Mouse (Mus musculus): ENCODE results near the gene Zfp385a. TPM values are rescaled to one million over a fixed set of nuclear protein-coding genes. Genes with fewer than 3 reads are reported as not detected.

Zfp385a gene
- polyA plus RNA-seq, 1 experiment from 2014 or later: 14.4 TPM

- H3K4me1 ChIP-seq: peaks cover 25% of the 10 kb centered on the region
- H3K4me2 ChIP-seq: no peak overlapping the region
- H3K9ac ChIP-seq: no peak overlapping the region
- H3K27me3 ChIP-seq: 0 out of 2 replicates have a peak, but pooled peaks cover 3% of the 10 kb centered on the region
- H3K36me3 ChIP-seq: no peaks in the 10 kb centered on the region
- 68% methylated on average over 1 of the region's 1 CpGs for WGBS
- H3K9me3 ChIP-seq (replicated peaks): no peaks in the 10 kb centered on the region
- no peak overlapping the region for H3K4me3 ChIP-seq (replicated peaks)
- no peak overlapping the region for H3K27ac ChIP-seq
- no peak for ATAC-seq (replicated peaks; ENCODE audit: low FRiP score)
These were observed 31.8 kb upstream of the Zfp385a start for GRCm38 (mm10) chr15:103371741-103372140.

GRCm38 (mm10) chr15:103371208-103371607, 31.3 kb upstream of the Zfp385a start:
- peaks cover 22% of the 10 kb centered on the region for H3K4me1 ChIP-seq
- 0 out of 2 replicates have a peak, but pooled peaks have one; percentile 15 for ATAC-seq (replicated peaks; ENCODE audit: low FRiP score)

GRCm38 (mm10) chr15:103370462-103370861, 30.6 kb upstream of the Zfp385a start:
- H3K36me3 ChIP-seq: no peaks in the 10 kb centered on the region
- H3K4me3 ChIP-seq (replicated peaks): no peak overlapping the region
- H3K27ac ChIP-seq: no peak overlapping the region
- H3K9me3 ChIP-seq (replicated peaks): no peaks in the 10 kb centered on the region
- H3K4me2 ChIP-seq: no peak overlapping the region
- 15% methylated on average over 4 of the region's 4 CpGs for WGBS
- no peak overlapping the region for H3K9ac ChIP-seq
- no peak for ATAC-seq (replicated peaks; ENCODE audit: low FRiP score)
- peaks cover 22% of the 10 kb centered on the region for H3K4me1 ChIP-seq
- H3K27me3 ChIP-seq: 0 out of 2 replicates have a peak, but pooled peaks cover 3% of the 10 kb centered on the region

More at GRCm38 (mm10) chr15:103371208-103371607, 31.3 kb upstream of the Zfp385a start:
- 9% methylated on average over 2 of the region's 2 CpGs for WGBS
- Histone ChIP-seq H3K9ac (no peak overlapping the region), H3K27me3 (0 out of 2 replicates have a peak, but pooled peaks cover 3% of the 10 kb centered on the region), H3K27ac (no peak overlapping the region), H3K36me3 (no peaks in the 10 kb centered on the region), H3K9me3 (replicated peaks) (no peaks in the 10 kb centered on the region), H3K4me2 (no peak overlapping the region), H3K4me3 (replicated peaks) (no peak overlapping the region)

- WGBS: 68% methylated on average over 1 of the region's 1 CpGs
These were observed 29.2 kb upstream of the Zfp385a start for GRCm38 (mm10) chr15:103369123-103369522.

GRCm38 (mm10) chr15:103368179-103368940, 28.5 kb upstream of the Zfp385a start:
- Histone ChIP-seq H3K36me3 (no peaks in the 10 kb centered on the region), H3K27me3 (0 out of 2 replicates have a peak, but pooled peaks cover 3% of the 10 kb centered on the region), H3K27ac (no peak overlapping the region), H3K9ac (no peak overlapping the region), H3K4me2 (no peak overlapping the region), H3K4me3 (replicated peaks) (no peak overlapping the region), H3K4me1 (peaks cover 36% of the 10 kb centered on the region), H3K9me3 (replicated peaks) (no peaks in the 10 kb centered on the region)
- ATAC-seq (replicated peaks; ENCODE audit: low FRiP score): no peak
- 85% methylated on average over 4 of the region's 4 CpGs for WGBS

More at GRCm38 (mm10) chr15:103369123-103369522, 29.2 kb upstream of the Zfp385a start:
- Histone ChIP-seq H3K9me3 (replicated peaks) (no peaks in the 10 kb centered on the region), H3K4me3 (replicated peaks) (no peak overlapping the region), H3K36me3 (no peaks in the 10 kb centered on the region), H3K27ac (no peak overlapping the region), H3K4me1 (peaks cover 35% of the 10 kb centered on the region), H3K27me3 (0 out of 2 replicates have a peak, but pooled peaks cover 3% of the 10 kb centered on the region), H3K9ac (no peak overlapping the region), H3K4me2 (no peak overlapping the region)
- no peak for ATAC-seq (replicated peaks; ENCODE audit: low FRiP score)

- ATAC-seq (replicated peaks; ENCODE audit: low FRiP score): peak; percentile 83
- 0 out of 2 replicates have a peak, but pooled peaks cover 3% of the 10 kb centered on the region for H3K27me3 ChIP-seq
- peaks cover 46% of the 10 kb centered on the region for H3K4me1 ChIP-seq
- under 1% methylated on average over 49 of the region's 51 CpGs for WGBS
- H3K36me3 ChIP-seq: no peaks in the 10 kb centered on the region
- peak within 1 kb of the TSS; percentile 67 for H3K4me3 ChIP-seq (replicated peaks)
- H3K9me3 ChIP-seq (replicated peaks): no peaks in the 10 kb centered on the region
- peak within 1 kb of the TSS; percentile 84 for H3K27ac ChIP-seq
- H3K9ac ChIP-seq: peak within 1 kb of the TSS; percentile 68
- H3K4me2 ChIP-seq: peak within 1 kb of the TSS; percentile 83
These were observed 26.7 kb upstream of the Zfp385a start, which contains the start of gene Itga5 for GRCm38 (mm10) chr15:103366376-103367149. Itga5 (minus strand) TSS chr15:103366763.

- peak overlapping the region; percentile 84 for H3K27ac ChIP-seq
- H3K4me3 ChIP-seq (replicated peaks): peak overlapping the region; percentile 67
- no peaks in the 10 kb centered on the region for H3K36me3 ChIP-seq
- peak; percentile 57 for ATAC-seq (replicated peaks; ENCODE audit: low FRiP score)
- H3K4me2 ChIP-seq: peak overlapping the region; percentile 83
- H3K9ac ChIP-seq: peak overlapping the region; percentile 68
- H3K9me3 ChIP-seq (replicated peaks): no peaks in the 10 kb centered on the region
- H3K27me3 ChIP-seq: 0 out of 2 replicates have a peak, but pooled peaks cover 3% of the 10 kb centered on the region
- WGBS: under 1% methylated on average over 51 of the region's 51 CpGs
- peaks cover 45% of the 10 kb centered on the region for H3K4me1 ChIP-seq
These were observed 25.8 kb upstream of the Zfp385a start for GRCm38 (mm10) chr15:103365471-103366375.

- 0 out of 2 replicates have a peak overlapping the region, but pooled peaks have one; percentile 84 for H3K27ac ChIP-seq
These were observed 24.9 kb upstream of the Zfp385a start for GRCm38 (mm10) chr15:103364761-103365160.

GRCm38 (mm10) chr15:103363809-103364208, 23.9 kb upstream of the Zfp385a start:
- Histone ChIP-seq H3K9me3 (replicated peaks) (no peaks in the 10 kb centered on the region), H3K27ac (no peak overlapping the region), H3K36me3 (no peaks in the 10 kb centered on the region), H3K27me3 (0 out of 2 replicates have a peak, but pooled peaks cover 2% of the 10 kb centered on the region), H3K9ac (no peak overlapping the region), H3K4me2 (no peak overlapping the region; the same call in 1 of the 2 replicates), H3K4me3 (replicated peaks) (no peak overlapping the region), H3K4me1 (peaks cover 49% of the 10 kb centered on the region)
- ATAC-seq (replicated peaks; ENCODE audit: low FRiP score): no peak
- WGBS: 61% methylated on average over 1 of the region's 1 CpGs

More at GRCm38 (mm10) chr15:103364761-103365160, 24.9 kb upstream of the Zfp385a start:
- H3K27me3 ChIP-seq: 0 out of 2 replicates have a peak, but pooled peaks cover 3% of the 10 kb centered on the region
- peak overlapping the region; percentile 68 for H3K9ac ChIP-seq
- H3K36me3 ChIP-seq: no peaks in the 10 kb centered on the region
- H3K4me1 ChIP-seq: peaks cover 41% of the 10 kb centered on the region
- 45% methylated on average over 4 of the region's 4 CpGs for WGBS
- H3K4me3 ChIP-seq (replicated peaks): peak overlapping the region; percentile 67
- ATAC-seq (replicated peaks; ENCODE audit: low FRiP score): no peak
- H3K9me3 ChIP-seq (replicated peaks): no peaks in the 10 kb centered on the region
- H3K4me2 ChIP-seq: peak overlapping the region; percentile 83

GRCm38 (mm10) chr15:103362950-103363349, 23.1 kb upstream of the Zfp385a start:
- WGBS: 66% methylated on average over 3 of the region's 3 CpGs

GRCm38 (mm10) chr15:103362333-103362732, 22.4 kb upstream of the Zfp385a start:
- ATAC-seq (replicated peaks; ENCODE audit: low FRiP score): no peak
- Histone ChIP-seq H3K4me3 (replicated peaks) (no peak overlapping the region), H3K27ac (no peak overlapping the region), H3K4me1 (peaks cover 49% of the 10 kb centered on the region), H3K9me3 (replicated peaks) (no peaks in the 10 kb centered on the region), H3K4me2 (no peak overlapping the region), H3K27me3 (no peaks in the 10 kb centered on the region), H3K9ac (no peak overlapping the region), H3K36me3 (peaks cover 2% of the 10 kb centered on the region; the same call in 1 of the 2 replicates)
- 86% methylated on average over 6 of the region's 7 CpGs for WGBS

More at GRCm38 (mm10) chr15:103362950-103363349, 23.1 kb upstream of the Zfp385a start:
- no peaks in the 10 kb centered on the region for H3K9me3 ChIP-seq (replicated peaks)
- no peaks in the 10 kb centered on the region for H3K36me3 ChIP-seq
- H3K4me1 ChIP-seq: peaks cover 53% of the 10 kb centered on the region
- no peak for ATAC-seq (replicated peaks; ENCODE audit: low FRiP score)
- H3K27ac ChIP-seq: no peak overlapping the region
- no peak overlapping the region for H3K4me3 ChIP-seq (replicated peaks)
- H3K4me2 ChIP-seq: no peak overlapping the region
- no peak overlapping the region for H3K9ac ChIP-seq
- no peaks in the 10 kb centered on the region for H3K27me3 ChIP-seq
